Mouse (Mus musculus) midbrain, embryonic 11.5 days (tissue): ENCODE results near the gene Slc39a5. TPM values are rescaled to one million over a fixed set of nuclear protein-coding genes. Genes with fewer than 3 reads are reported as not detected.

Experiments used
- ATAC-seq: fragments of 200-750 bp; cut with Nextera tagmentation; 2 replicates; pipeline ENCODE4 v1.8.0; 2017; ENCODE audit warnings: moderate TSS enrichment, moderate library complexity; ENCODE audit not compliant: low FRiP score
- DNase-seq: peaks from one replicate; pipeline ENCODE4 v3.0.0; 2015; ENCODE audit warnings: low spot score; ENCODE audit errors: missing footprints
- H3K27ac ChIP-seq: fragments of 300-500 bp; sonication (generic); 2 replicates; pipeline ENCODE4 v1.5.1; 2014; ENCODE audit warnings: low read depth, low read length
- H3K27me3 ChIP-seq: fragments of 300-500 bp; sonication (generic); 2 replicates; pipeline ENCODE4 v1.6.1; 2014; ENCODE audit warnings: mild to moderate bottlenecking, low read length, moderate library complexity, mixed read lengths; ENCODE audit not compliant: control insufficient read depth, insufficient read depth
- H3K36me3 ChIP-seq: fragments of 300-500 bp; sonication (generic); 2 replicates; pipeline ENCODE4 v1.6.1; 2014; ENCODE audit warnings: mild to moderate bottlenecking, low read length, moderate library complexity, mixed read lengths; ENCODE audit not compliant: control insufficient read depth, insufficient read depth
- H3K4me1 ChIP-seq: fragments of 300-500 bp; sonication (generic); 2 replicates; pipeline ENCODE4 v1.6.1; 2014; ENCODE audit warnings: low read length; ENCODE audit not compliant: control insufficient read depth, insufficient read depth
- H3K4me2 ChIP-seq: fragments of 300-500 bp; sonication (generic); 2 replicates; pipeline ENCODE4 v1.6.1; 2014; ENCODE audit warnings: mild to moderate bottlenecking, moderate library complexity
- H3K4me3 ChIP-seq: fragments of 300-500 bp; sonication (generic); 2 replicates; pipeline ENCODE4 v1.5.1; 2014; ENCODE audit warnings: low read depth, low read length
- H3K9ac ChIP-seq: fragments of 300-500 bp; sonication (generic); 2 replicates; pipeline ENCODE4 v1.6.1; 2014; ENCODE audit warnings: low read length
- H3K9me3 ChIP-seq: fragments of 300-500 bp; sonication (generic); 2 replicates; pipeline ENCODE4 v1.6.1; 2016; ENCODE audit warnings: low read length; ENCODE audit not compliant: control insufficient read depth
- WGBS: fragments of 180-500 bp; shearing (Covaris S2); extraction: QIAGEN DNeasy Blood & Tissue Kit; methylation state at CpG from one replicate; pipeline ENCODE4 v1.1.7; 2014; 5-methylcytosine and 5-hydroxymethylcytosine counted together
- polyA plus RNA-seq: library from polyadenylated mRNA; unstranded; fragments of >200 nt; fragmentation: Nextera tagmentation; extraction: Ambion mirVana; gene quantifications from 2 replicates; pipeline ENCODE4 v1.2.1, GENCODE M21; 2014

Gene Slc39a5
- not detected in 2 replicates for polyA plus RNA-seq

DNA sequence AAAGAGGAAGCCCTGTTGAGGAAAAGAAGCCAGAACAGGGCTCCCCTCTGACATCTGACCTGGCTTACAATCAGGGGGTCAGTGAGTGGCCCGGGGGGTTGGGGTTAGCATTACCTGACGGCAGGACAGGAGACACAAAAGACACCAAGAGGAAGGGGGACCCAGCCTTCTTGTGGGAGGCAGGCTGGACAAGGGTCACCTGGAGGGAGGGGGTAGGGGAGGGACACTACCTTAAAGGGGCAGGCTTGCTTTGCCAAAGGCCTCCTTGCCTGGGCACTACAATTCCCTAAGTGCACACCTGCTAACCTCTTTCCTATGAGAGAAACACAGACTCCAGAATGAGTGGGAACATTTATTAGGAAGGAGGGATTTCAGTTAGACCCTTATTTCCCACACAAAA is at the start of gene Slc39a5:
Gene Slc39a5, minus strand, starts transcription at position 174 of the 400 bp plus-strand sequence.
- H3K27ac ChIP-seq, result no peak within 1 kb of the TSS
- no peak within 1 kb of the TSS for H3K4me3 ChIP-seq
- no peaks in the 10 kb centered on the region for H3K9me3 ChIP-seq
- peaks cover 2% of the 10 kb centered on the region; the same call in 1 of the 2 replicates for H3K4me1 ChIP-seq
- H3K9ac ChIP-seq, result no peak within 1 kb of the TSS
- ATAC-seq, result no peak
- 17% methylated on average over 2 of the region's 2 CpGs for WGBS
- H3K27me3 ChIP-seq, result no peaks in the 10 kb centered on the region
- H3K4me2 ChIP-seq, result no peak within 1 kb of the TSS
- H3K36me3 ChIP-seq, result no peaks in the 10 kb centered on the region
- DNase-seq, result peak; percentile 8

GRCm38 (mm10) chr10:128445407-128445806 is 44.4 kb upstream of the Slc39a5 start:
- no peaks in the 10 kb centered on the region for H3K4me1 ChIP-seq
- H3K9ac ChIP-seq, result no peak overlapping the region
- H3K4me3 ChIP-seq, result no peak overlapping the region
- H3K4me2 ChIP-seq, result no peak overlapping the region
- H3K36me3 ChIP-seq, result peaks cover 3% of the 10 kb centered on the region
- ATAC-seq (no peak), DNase-seq (no peak)
- H3K27me3 ChIP-seq, result no peaks in the 10 kb centered on the region
- 90% methylated on average over 4 of the region's 4 CpGs for WGBS
- H3K9me3 ChIP-seq, result no peaks in the 10 kb centered on the region
- no peak overlapping the region for H3K27ac ChIP-seq

DNA sequence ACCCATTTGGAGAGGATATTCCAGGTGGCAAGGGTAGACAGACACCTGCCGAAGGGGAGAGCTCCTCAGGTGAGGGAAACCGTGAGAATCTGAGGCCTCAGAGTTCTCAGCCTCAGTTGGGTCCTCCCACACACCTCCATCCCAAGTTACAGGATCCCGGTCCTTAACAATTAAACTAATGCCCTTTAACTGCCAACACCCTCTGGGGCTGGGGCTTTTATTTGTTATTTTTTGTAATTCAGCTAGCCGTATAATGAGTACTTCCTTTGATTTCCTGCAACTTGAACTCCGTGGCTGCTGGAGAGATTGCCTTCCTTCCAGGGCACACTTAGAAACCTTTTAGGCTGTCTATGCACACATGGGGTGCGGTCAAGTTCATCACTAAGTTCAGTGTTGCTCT is 43.3 kb upstream of the Slc39a5 start:
- H3K9ac ChIP-seq, result no peak overlapping the region
- no peaks in the 10 kb centered on the region for H3K9me3 ChIP-seq
- ATAC-seq (no peak), DNase-seq (no peak)
- no peak overlapping the region for H3K4me2 ChIP-seq
- H3K4me3 ChIP-seq, result no peak overlapping the region
- no peak overlapping the region for H3K27ac ChIP-seq
- H3K27me3 ChIP-seq, result no peaks in the 10 kb centered on the region
- H3K36me3 ChIP-seq, result peaks cover 3% of the 10 kb centered on the region
- WGBS, result 80% methylated on average over 6 of the region's 6 CpGs
- no peaks in the 10 kb centered on the region for H3K4me1 ChIP-seq

- no peaks in the 10 kb centered on the region for H3K4me1 ChIP-seq
- no peak for ATAC-seq
- H3K36me3 ChIP-seq, result peaks cover 5% of the 10 kb centered on the region
- no peak overlapping the region for H3K27ac ChIP-seq
- no peak for DNase-seq
- H3K9me3 ChIP-seq, result no peaks in the 10 kb centered on the region
- H3K9ac ChIP-seq, result no peak overlapping the region
- H3K27me3 ChIP-seq, result no peaks in the 10 kb centered on the region
- no peak overlapping the region for H3K4me2 ChIP-seq
- 87% methylated on average over 1 of the region's 1 CpGs for WGBS
- H3K4me3 ChIP-seq, result no peak overlapping the region
These were observed 41.7 kb upstream of the Slc39a5 start for GRCm38 (mm10) chr10:128442718-128443117.

DNA sequence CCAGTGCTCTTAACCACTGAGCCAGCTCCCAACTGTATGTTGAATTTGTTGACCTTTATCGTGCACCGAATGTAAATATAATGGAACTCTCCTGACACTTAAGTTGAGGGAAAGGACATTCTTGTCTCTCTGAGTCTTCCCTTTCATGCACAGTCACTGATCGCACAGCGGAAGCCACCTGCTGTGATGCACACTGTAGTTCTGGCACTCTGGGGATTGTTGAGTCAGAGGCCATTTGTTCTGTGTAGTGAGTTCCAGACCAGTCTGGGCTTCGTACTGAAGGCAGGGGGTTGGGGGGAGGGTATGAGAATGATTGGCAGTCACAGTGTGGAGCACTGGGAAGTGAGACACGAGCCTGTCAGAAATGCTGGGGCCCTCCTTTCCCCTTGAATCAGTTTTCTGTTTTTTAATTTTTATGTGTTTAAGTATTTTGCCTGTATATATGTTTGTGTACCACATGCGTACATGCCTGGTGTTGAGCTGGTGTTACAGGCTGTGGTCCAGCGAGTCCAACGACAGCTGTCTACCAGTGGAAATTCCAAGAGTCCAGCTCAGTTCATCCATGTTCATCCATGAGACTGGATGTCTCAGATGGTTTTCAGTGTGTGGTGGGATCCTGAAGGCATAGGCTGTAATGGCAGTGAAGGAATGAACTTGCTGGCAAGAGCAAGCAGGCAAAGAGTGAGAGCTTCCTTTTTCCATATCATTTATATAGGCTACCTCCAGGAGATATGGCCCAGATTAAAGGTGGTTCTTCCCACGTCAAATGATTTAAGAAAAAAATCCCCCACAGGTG is 40.5 kb upstream of the Slc39a5 start:
- peaks cover 11% of the 10 kb centered on the region for H3K36me3 ChIP-seq
- no peak overlapping the region for H3K9ac ChIP-seq
- ATAC-seq, result no peak

GRCm38 (mm10) chr10:128440407-128440806 is 39.4 kb upstream of the Slc39a5 start:
- peaks cover 16% of the 10 kb centered on the region for H3K36me3 ChIP-seq
- H3K4me2 ChIP-seq, result no peak overlapping the region
- H3K27me3 ChIP-seq, result no peaks in the 10 kb centered on the region
- ATAC-seq (no peak), DNase-seq (no peak)
- H3K27ac ChIP-seq, result no peak overlapping the region
- no peaks in the 10 kb centered on the region for H3K4me1 ChIP-seq
- no peak overlapping the region for H3K4me3 ChIP-seq
- H3K9me3 ChIP-seq, result no peaks in the 10 kb centered on the region
- 68% methylated on average over 10 of the region's 10 CpGs for WGBS
- H3K9ac ChIP-seq, result no peak overlapping the region

More for the DNA sequence above, 40.5 kb upstream of the Slc39a5 start:
- H3K4me1 ChIP-seq, result no peaks in the 10 kb centered on the region
- H3K27ac ChIP-seq, result no peak overlapping the region
- DNase-seq, result no peak
- H3K4me2 ChIP-seq, result no peak overlapping the region
- H3K4me3 ChIP-seq, result no peak overlapping the region
- H3K27me3 ChIP-seq, result no peaks in the 10 kb centered on the region
- WGBS, result 89% methylated on average over 10 of the region's 10 CpGs
- H3K9me3 ChIP-seq, result no peaks in the 10 kb centered on the region

- no peak overlapping the region for H3K27ac ChIP-seq
- 85% methylated on average over 10 of the region's 10 CpGs for WGBS
- no peaks in the 10 kb centered on the region for H3K9me3 ChIP-seq
- H3K27me3 ChIP-seq, result no peaks in the 10 kb centered on the region
- no peaks in the 10 kb centered on the region for H3K4me1 ChIP-seq
- no peak overlapping the region for H3K4me3 ChIP-seq
- no peak overlapping the region for H3K9ac ChIP-seq
- H3K36me3 ChIP-seq, result peaks cover 16% of the 10 kb centered on the region
- no peak for ATAC-seq
- no peak for DNase-seq
- no peak overlapping the region for H3K4me2 ChIP-seq
These were observed 37.7 kb upstream of the Slc39a5 start for GRCm38 (mm10) chr10:128438675-128439279.

- ATAC-seq (no peak), DNase-seq (no peak)
- H3K27me3 ChIP-seq, result no peaks in the 10 kb centered on the region
- H3K4me2 ChIP-seq, result no peak overlapping the region
- no peak overlapping the region for H3K4me3 ChIP-seq
- no peak overlapping the region for H3K9ac ChIP-seq
- H3K27ac ChIP-seq, result no peak overlapping the region
- H3K4me1 ChIP-seq, result no peaks in the 10 kb centered on the region
- 94% methylated on average over 8 of the region's 8 CpGs for WGBS
- peaks cover 16% of the 10 kb centered on the region for H3K36me3 ChIP-seq
- H3K9me3 ChIP-seq, result no peaks in the 10 kb centered on the region
These were observed 35.3 kb upstream of the Slc39a5 start for GRCm38 (mm10) chr10:128436376-128436775.

- 94% methylated on average over 5 of the region's 5 CpGs for WGBS
- H3K27me3 ChIP-seq, result no peaks in the 10 kb centered on the region
- H3K4me3 ChIP-seq, result no peak overlapping the region
- H3K4me1 ChIP-seq, result no peaks in the 10 kb centered on the region
- H3K36me3 ChIP-seq, result peaks cover 16% of the 10 kb centered on the region
- no peak overlapping the region for H3K4me2 ChIP-seq
- no peak for DNase-seq
- no peaks in the 10 kb centered on the region for H3K9me3 ChIP-seq
- no peak overlapping the region for H3K9ac ChIP-seq
- no peak overlapping the region for H3K27ac ChIP-seq
- no peak for ATAC-seq
These were observed 34.8 kb upstream of the Slc39a5 start for GRCm38 (mm10) chr10:128435873-128436272.
